Mouse (Mus musculus): ENCODE measurements around the gene Trafd1. TPM values are rescaled to one million over a fixed set of nuclear protein-coding genes. Genes with fewer than 3 reads are reported as not detected.
"Not testable (repeated sequence)": the region's sequence is repeated elsewhere in the genome, so short reads cannot be mapped to it uniquely, and the experiment has no call there.

Gene Trafd1
- total RNA-seq, 4 experiments from 2014 or later, result 71.6 to 88.3 (median 78.0) TPM

DNA sequence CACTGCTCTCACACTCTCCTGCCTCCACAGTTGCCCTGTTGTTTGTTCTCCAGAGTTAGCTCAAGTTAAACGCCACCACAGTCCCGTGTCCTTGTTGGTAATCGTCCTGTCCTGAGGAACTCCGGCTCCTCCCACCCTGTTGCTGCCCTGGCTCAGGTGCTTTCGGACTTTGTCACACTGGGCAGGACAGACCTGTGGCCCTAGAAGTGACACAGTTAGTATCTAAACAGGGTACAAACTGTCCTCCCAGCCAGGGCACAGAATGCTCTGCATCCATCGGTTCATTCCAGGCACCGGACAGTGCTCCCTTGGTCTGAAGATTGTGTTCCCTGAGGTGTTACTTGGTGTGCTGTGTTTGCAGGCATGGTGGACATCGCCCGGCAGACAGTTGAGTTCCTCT lies 51.5 kb downstream of the Trafd1 start:
- no peak for DNase-seq (ENCODE audit: low spot score in 2 of 2)

DNA sequence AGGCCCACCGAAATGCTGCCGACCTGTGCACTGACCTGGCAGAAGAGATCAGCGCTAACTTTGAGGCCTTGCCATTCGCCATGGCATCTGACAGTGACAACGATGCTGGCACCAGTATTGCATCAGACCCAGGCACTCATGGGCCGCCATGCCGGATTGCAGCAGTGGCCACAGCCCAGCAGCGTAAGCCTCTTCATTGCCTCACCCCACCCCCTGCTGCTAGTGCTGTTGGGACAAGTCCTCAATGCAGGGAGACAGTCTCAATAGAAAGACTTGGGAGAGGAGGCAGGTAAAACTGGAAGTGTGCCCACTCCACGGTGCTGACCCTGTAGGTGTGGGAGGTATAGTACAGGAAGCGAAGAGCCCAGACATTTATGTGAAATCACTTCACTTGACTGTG lies 53.7 kb downstream of the Trafd1 start:
- DNase-seq (ENCODE audit: low spot score in 2 of 2), result no peak

DNA sequence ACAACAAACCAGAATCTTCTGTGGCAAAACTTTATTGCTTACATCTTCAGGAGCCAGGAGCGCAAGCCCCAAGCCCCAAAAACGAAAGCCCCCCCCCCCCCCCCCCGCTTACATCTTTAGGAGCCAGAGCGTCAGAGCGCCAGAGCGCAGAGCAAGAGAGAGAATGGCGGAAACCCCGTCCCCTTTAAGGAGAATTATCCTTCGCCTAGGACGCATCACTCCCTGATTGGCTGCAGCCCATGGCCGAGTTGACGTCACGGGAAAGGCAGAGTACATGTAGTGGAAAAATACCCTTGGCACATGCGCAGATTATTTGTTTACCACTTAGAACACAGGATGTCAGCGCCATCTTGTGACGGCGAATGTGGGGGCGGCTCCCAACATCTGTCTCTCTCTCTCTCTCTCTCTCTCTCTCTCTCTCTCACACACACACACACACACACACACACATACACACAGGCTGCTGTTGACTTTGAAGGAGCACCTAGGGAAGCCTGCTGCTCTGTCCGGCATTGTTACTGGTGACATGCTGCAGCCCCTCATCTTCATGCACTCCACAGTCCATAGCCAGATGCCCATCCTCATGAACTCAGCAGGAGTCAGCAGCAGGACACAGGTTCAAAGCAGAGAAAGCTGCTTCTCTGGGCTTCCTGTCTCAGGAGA lies 55.1 kb downstream of the Trafd1 start:
- DNase-seq (ENCODE audit: low spot score in 2 of 2), result not testable (repeated sequence)

DNA sequence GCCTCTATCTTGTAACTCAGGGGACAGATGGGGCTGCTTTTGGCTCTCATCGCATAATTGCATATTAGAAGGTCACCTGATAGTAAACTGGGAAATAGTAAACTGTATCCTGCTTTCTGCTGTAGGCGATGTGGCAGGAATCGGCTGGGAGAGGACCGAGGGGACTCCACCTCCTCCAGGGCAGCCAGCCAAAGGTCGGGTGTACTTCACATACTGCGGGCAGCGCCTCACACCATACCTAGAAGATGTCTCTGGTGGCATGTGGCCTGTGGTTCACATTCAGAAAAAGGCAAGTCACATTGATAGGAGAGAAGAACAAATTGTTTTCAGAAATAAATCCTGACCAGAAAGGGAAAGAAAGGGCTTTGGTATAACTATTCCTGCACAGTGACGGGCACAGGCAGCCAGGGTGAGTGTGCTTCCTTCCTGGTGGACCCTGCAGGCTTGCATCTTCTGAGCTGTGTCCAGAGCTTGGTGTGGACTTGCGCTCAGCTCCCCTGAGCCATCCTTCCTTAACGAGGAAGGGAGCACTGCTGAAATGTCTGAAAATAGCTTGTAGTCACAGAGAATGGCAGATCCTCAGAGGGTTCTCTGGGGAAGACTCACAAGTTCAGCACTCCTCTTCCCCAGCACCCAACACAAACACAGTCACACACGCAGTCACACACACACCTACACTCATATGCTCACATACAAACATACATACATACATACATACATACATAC lies 55.9 kb downstream of the Trafd1 start:
- DNase-seq (ENCODE audit: low spot score in 2 of 2), result no peak

DNA sequence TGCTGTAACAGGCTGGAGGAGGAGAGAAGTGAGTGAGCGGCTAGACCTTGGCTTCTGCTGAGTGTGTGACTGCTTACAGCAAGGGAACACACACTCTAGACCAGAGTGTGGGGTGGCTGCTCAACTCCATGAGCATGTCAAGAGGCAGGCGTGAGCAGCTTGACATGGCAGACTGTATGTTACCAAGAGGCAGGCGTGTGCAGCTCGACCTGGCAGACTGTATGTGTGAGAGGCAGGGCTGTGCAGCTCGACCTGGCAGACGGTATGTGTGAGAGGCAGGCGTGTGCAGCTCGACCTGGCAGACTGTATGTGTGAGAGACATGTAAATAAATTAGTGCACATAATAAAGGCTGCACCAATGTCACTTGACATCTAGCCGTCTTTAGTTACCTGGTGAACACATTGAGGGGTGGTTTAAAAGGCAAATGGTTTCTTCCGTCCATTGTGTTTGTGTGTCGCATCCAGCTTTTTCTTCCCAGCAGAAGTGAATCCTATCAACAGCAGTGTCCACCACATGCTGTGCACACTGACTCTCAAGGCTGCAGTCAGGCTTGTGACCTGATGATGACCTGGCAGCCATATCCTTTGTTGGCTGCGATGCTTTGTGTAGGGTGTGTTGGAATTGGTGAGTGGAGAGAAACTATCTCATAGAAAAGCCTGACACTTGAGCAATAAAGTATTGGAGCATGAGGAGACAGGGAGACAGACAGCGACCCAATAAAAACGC lies 59.2 kb downstream of the Trafd1 start:
- DNase-seq (ENCODE audit: low spot score in 2 of 2), result no peak

Other genes with a start within 250 kb of the Trafd1 start
- 100 to 1,000 TPM in 2 of 4 experiments, 10 to 100 TPM in 2; 97.1 to 101 (median 99.7) TPM for gene Ptpn11, start 194.2 kb downstream of the Trafd1 start, total RNA-seq (2022)
- gene Rpl6, start 181.2 kb downstream of the Trafd1 start, total RNA-seq (2022), result 100 to 1,000 TPM; 517 to 564 (median 525) TPM
- gene Hectd4, start 165.4 kb downstream of the Trafd1 start, total RNA-seq (2022), result 100 to 1,000 TPM; 147 to 191 (median 153) TPM
- gene Naa25, start 12.3 kb upstream of the Trafd1 start, total RNA-seq (2022), result 10 to 100 TPM; 36.6 to 45.8 (median 38.1) TPM
- 1 to 10 TPM; 7.2 to 9.5 (median 8.5) TPM for gene Tmem116, start 66.3 kb upstream of the Trafd1 start, total RNA-seq (2022)
- gene Erp29, start 66.9 kb upstream of the Trafd1 start, total RNA-seq (2022), result 100 to 1,000 TPM; 138 to 165 (median 145) TPM
- gene Adam1b, start 117.8 kb upstream of the Trafd1 start, total RNA-seq (2022), result not detected
- 10 to 100 TPM; 14.9 to 27.6 (median 19.2) TPM for gene Adam1a, start 159.8 kb upstream of the Trafd1 start, total RNA-seq (2022)
- gene Gm42878, start 159.8 kb upstream of the Trafd1 start, total RNA-seq (2022), result 1 to 10 TPM in 1 of 4 experiments, not detected in 3; 1.5 TPM
- 10 to 100 TPM; 68.7 to 83.4 (median 75.2) TPM for gene Mapkapk5, start 160.3 kb upstream of the Trafd1 start, total RNA-seq (2022)
- 100 to 1,000 TPM; 140 to 151 (median 146) TPM for gene Aldh2, start 208.2 kb upstream of the Trafd1 start, total RNA-seq (2022)
- gene Acad12, start 233.3 kb upstream of the Trafd1 start, total RNA-seq (2022), result 1 to 10 TPM; 4.9 to 8.7 (median 7.0) TPM